Mouse (Mus musculus) forebrain, embryonic 15.5 days (tissue): ENCODE data around the gene Akt1s1. TPM values are rescaled to one million over a fixed set of nuclear protein-coding genes. Genes with fewer than 3 reads are reported as not detected.
"Not testable (repeated sequence)": the region's sequence is repeated elsewhere in the genome, so short reads cannot be mapped to it uniquely, and the experiment has no call there.

Source experiments
- ATAC-seq: fragments of 200-750 bp; cut with Nextera tagmentation; replicated peaks from 2 replicates; pipeline ENCODE4 v1.8.0; 2017; ENCODE audit warnings: mild to moderate bottlenecking, moderate TSS enrichment, moderate library complexity
- H3K27ac ChIP-seq: fragments of 300-500 bp; sonication (generic); replicated peaks from 2 replicates; pipeline ENCODE4 v1.5.1; 2015; ENCODE audit warnings: mild to moderate bottlenecking, inconsistent platforms
- H3K27me3 ChIP-seq: fragments of 300-500 bp; sonication (generic); 2 replicates; pipeline ENCODE4 v1.6.1; 2015; ENCODE audit warnings: inconsistent platforms
- H3K36me3 ChIP-seq: fragments of 300-500 bp; sonication (generic); 2 replicates; pipeline ENCODE4 v1.6.1; 2015; ENCODE audit warnings: mild to moderate bottlenecking, inconsistent platforms
- H3K4me1 ChIP-seq: fragments of 300-500 bp; sonication (generic); 2 replicates; pipeline ENCODE4 v1.6.1; 2015; ENCODE audit warnings: inconsistent platforms
- H3K4me2 ChIP-seq: fragments of 300-500 bp; sonication (generic); replicated peaks from 2 replicates; pipeline ENCODE4 v1.6.1; 2015; ENCODE audit warnings: mild to moderate bottlenecking, inconsistent platforms
- H3K4me3 ChIP-seq: fragments of 300-500 bp; sonication (generic); 2 replicates; pipeline ENCODE4 v1.5.1; 2015; ENCODE audit warnings: mild to moderate bottlenecking, inconsistent platforms
- H3K9ac ChIP-seq: fragments of 300-500 bp; sonication (generic); replicated peaks from 2 replicates; pipeline ENCODE4 v1.6.1; 2015; ENCODE audit warnings: mild to moderate bottlenecking, inconsistent platforms
- H3K9me3 ChIP-seq: fragments of 300-500 bp; sonication (generic); 2 replicates; pipeline ENCODE4 v1.6.1; 2016; ENCODE audit warnings: inconsistent platforms
- WGBS: fragments of 180-500 bp; shearing (Covaris S2); methylation state at CpG from one replicate; pipeline ENCODE4 v1.1.7; 2015; ENCODE audit warnings: mixed read lengths; 5-methylcytosine and 5-hydroxymethylcytosine counted together
- polyA plus RNA-seq: library from polyadenylated mRNA; unstranded; fragments of >200 nt; fragmentation: Nextera tagmentation; extraction: Ambion mirVana; gene quantifications from 2 replicates; pipeline ENCODE4 v1.2.1, GENCODE M21; 2015

The Akt1s1 gene
- polyA plus RNA-seq, 1 experiment from 2014 or later, result 120 TPM

- Histone ChIP-seq H3K36me3 (peaks cover 29% of the 10 kb centered on the region), H3K9me3 (no peaks in the 10 kb centered on the region), H3K9ac (peak overlapping the region; percentile 96), H3K4me2 (peak overlapping the region; percentile 73), H3K4me3 (peak overlapping the region; percentile 82), H3K27me3 (no peaks in the 10 kb centered on the region), H3K4me1 (peaks cover 49% of the 10 kb centered on the region), H3K27ac (0 out of 2 replicates have a peak overlapping the region, but pooled peaks have one; percentile 99)
- no peak for ATAC-seq
- WGBS, result 45% methylated on average over 9 of the region's 9 CpGs
Observed at GRCm38 (mm10) chr7:44867802-44868201, 19.0 kb downstream of the Akt1s1 start.

- Histone ChIP-seq H3K36me3 (peaks cover 22% of the 10 kb centered on the region), H3K4me3 (peak overlapping the region; percentile 82), H3K4me1 (peaks cover 49% of the 10 kb centered on the region), H3K4me2 (peak overlapping the region; percentile 73), H3K27me3 (no peaks in the 10 kb centered on the region), H3K9me3 (no peaks in the 10 kb centered on the region), H3K9ac (peak overlapping the region; percentile 96), H3K27ac (peak overlapping the region; percentile 99)
- 3% methylated on average over 16 of the region's 16 CpGs for WGBS
- ATAC-seq, result no peak
Observed at GRCm38 (mm10) chr7:44868465-44868864, 19.7 kb downstream of the Akt1s1 start.

- under 1% methylated on average over 104 of the region's 108 CpGs for WGBS
- Histone ChIP-seq H3K27ac (peak overlapping the region; percentile 99), H3K4me2 (peak overlapping the region; percentile 73), H3K36me3 (peaks cover 16% of the 10 kb centered on the region), H3K9me3 (no peaks in the 10 kb centered on the region), H3K9ac (peak overlapping the region; percentile 96), H3K27me3 (no peaks in the 10 kb centered on the region), H3K4me3 (peak overlapping the region; percentile 82), H3K4me1 (peaks cover 49% of the 10 kb centered on the region)
- peak; percentile 23 for ATAC-seq
Observed at GRCm38 (mm10) chr7:44868919-44869696, 20.3 kb downstream of the Akt1s1 start.

GRCm38 (mm10) chr7:44869697-44870528, 21.1 kb downstream of the Akt1s1 start, which contains the start of gene Ptov1:
Ptov1 (minus strand) TSS chr7:44869788.
- no peaks in the 10 kb centered on the region for H3K9me3 ChIP-seq
- WGBS, result 8% methylated on average over 29 of the region's 29 CpGs
- H3K4me2 ChIP-seq, result peak within 1 kb of the TSS; percentile 73
- ATAC-seq, result peak; percentile 96
- H3K9ac ChIP-seq, result peak within 1 kb of the TSS; percentile 96
- no peaks in the 10 kb centered on the region for H3K27me3 ChIP-seq
- H3K27ac ChIP-seq, result peak within 1 kb of the TSS; percentile 99
- H3K4me3 ChIP-seq, result peak within 1 kb of the TSS; percentile 82
- H3K36me3 ChIP-seq, result peaks cover 8% of the 10 kb centered on the region
- H3K4me1 ChIP-seq, result peaks cover 44% of the 10 kb centered on the region

GRCm38 (mm10) chr7:44870614-44871013, 21.8 kb downstream of the Akt1s1 start:
- Histone ChIP-seq H3K36me3 (0 out of 2 replicates have a peak, but pooled peaks cover 1% of the 10 kb centered on the region), H3K27ac (peak overlapping the region; percentile 99), H3K9ac (peak overlapping the region; percentile 96), H3K4me2 (peak overlapping the region; percentile 73), H3K4me1 (peaks cover 37% of the 10 kb centered on the region), H3K4me3 (peak overlapping the region; percentile 82; the same call in 1 of the 2 replicates), H3K27me3 (no peaks in the 10 kb centered on the region), H3K9me3 (no peaks in the 10 kb centered on the region)
- no peak for ATAC-seq
- WGBS, result 76% methylated on average over 6 of the region's 6 CpGs

- Histone ChIP-seq H3K4me1 (peaks cover 31% of the 10 kb centered on the region), H3K4me2 (no peak overlapping the region), H3K27me3 (no peaks in the 10 kb centered on the region), H3K4me3 (no peak overlapping the region), H3K9me3 (no peaks in the 10 kb centered on the region), H3K27ac (no peak overlapping the region), H3K36me3 (peaks cover 1% of the 10 kb centered on the region), H3K9ac (no peak overlapping the region)
- no peak for ATAC-seq
- 10% methylated on average over 1 of the region's 1 CpGs for WGBS
Observed at GRCm38 (mm10) chr7:44871181-44871580, 22.4 kb downstream of the Akt1s1 start.

- not testable (repeated sequence) for H3K36me3 ChIP-seq, H3K9ac ChIP-seq, ATAC-seq, H3K4me2 ChIP-seq, H3K9me3 ChIP-seq, H3K27ac ChIP-seq, H3K4me3 ChIP-seq, H3K27me3 ChIP-seq
- WGBS, result 91% methylated on average over 2 of the region's 2 CpGs
- H3K4me1 ChIP-seq, result peaks cover 25% of the 10 kb centered on the region
Observed at GRCm38 (mm10) chr7:44871774-44872173, 23.0 kb downstream of the Akt1s1 start.

- Histone ChIP-seq H3K27ac (no peak overlapping the region), H3K9ac (no peak overlapping the region), H3K4me2 (no peak overlapping the region), H3K36me3 (peaks cover 65% of the 10 kb centered on the region), H3K9me3 (no peaks in the 10 kb centered on the region), H3K4me3 (no peak overlapping the region), H3K4me1 (no peaks in the 10 kb centered on the region), H3K27me3 (no peaks in the 10 kb centered on the region)
- no peak for ATAC-seq
- WGBS, result 87% methylated on average over 14 of the region's 14 CpGs
Observed at GRCm38 (mm10) chr7:44877833-44878232, 29.0 kb downstream of the Akt1s1 start.

- no peak for ATAC-seq
- Histone ChIP-seq H3K9ac (no peak overlapping the region), H3K36me3 (peaks cover 74% of the 10 kb centered on the region), H3K27ac (no peak overlapping the region), H3K4me2 (no peak overlapping the region), H3K27me3 (no peaks in the 10 kb centered on the region), H3K4me3 (no peak overlapping the region), H3K9me3 (no peaks in the 10 kb centered on the region), H3K4me1 (no peaks in the 10 kb centered on the region)
- 92% methylated on average over 3 of the region's 3 CpGs for WGBS
Observed at GRCm38 (mm10) chr7:44883036-44883435, 34.2 kb downstream of the Akt1s1 start.

GRCm38 (mm10) chr7:44884637-44885036, 35.8 kb downstream of the Akt1s1 start:
- H3K9ac ChIP-seq, result no peak overlapping the region
- ATAC-seq, result no peak
- no peak overlapping the region for H3K27ac ChIP-seq
- no peaks in the 10 kb centered on the region for H3K27me3 ChIP-seq
- no peak overlapping the region for H3K4me3 ChIP-seq
- H3K9me3 ChIP-seq, result no peaks in the 10 kb centered on the region
- peaks cover 15% of the 10 kb centered on the region for H3K4me1 ChIP-seq
- H3K4me2 ChIP-seq, result no peak overlapping the region
- WGBS, result 90% methylated on average over 5 of the region's 5 CpGs
- H3K36me3 ChIP-seq, result peaks cover 63% of the 10 kb centered on the region

GRCm38 (mm10) chr7:44886964-44887363, 38.2 kb downstream of the Akt1s1 start:
- no peak for ATAC-seq
- no peak overlapping the region for H3K9ac ChIP-seq
- H3K27me3 ChIP-seq, result no peaks in the 10 kb centered on the region
- H3K9me3 ChIP-seq, result no peaks in the 10 kb centered on the region
- no peak overlapping the region for H3K27ac ChIP-seq
- peaks cover 34% of the 10 kb centered on the region for H3K4me1 ChIP-seq
- H3K4me2 ChIP-seq, result no peak overlapping the region
- 95% methylated on average over 7 of the region's 7 CpGs for WGBS
- H3K4me3 ChIP-seq, result no peak overlapping the region
- H3K36me3 ChIP-seq, result peaks cover 42% of the 10 kb centered on the region
